Mouse (Mus musculus): ENCODE data around the gene Zfp85.
"Not testable (repeated sequence)": the region's sequence is repeated elsewhere in the genome, so short reads cannot be mapped to it uniquely, and the experiment has no call there.

Zfp85 gene

GRCm38 (mm10) chr13:67754333-67755306 lies at the start of gene Zfp85:
Gene Zfp85, minus strand, starts transcription at chr13:67755228.
- no peak for DNase-seq (ENCODE audit: low read depth, low spot score)

GRCm38 (mm10) chr13:67799151-67799550 lies 44.1 kb upstream of the Zfp85 start:
- DNase-seq (ENCODE audit: low read depth, low spot score): not testable (repeated sequence)

GRCm38 (mm10) chr13:67798618-67799017 lies 43.6 kb upstream of the Zfp85 start:
- DNase-seq (ENCODE audit: low read depth, low spot score): no peak

GRCm38 (mm10) chr13:67791921-67792455 lies 37.0 kb upstream of the Zfp85 start:
- DNase-seq (ENCODE audit: low read depth, low spot score): no peak

GRCm38 (mm10) chr13:67779265-67780221 lies 24.5 kb upstream of the Zfp85 start, which contains the start of gene Zfp493:
Gene Zfp493, plus strand, starts transcription at chr13:67779693.
- no peak for DNase-seq (ENCODE audit: low read depth, low spot score)

GRCm38 (mm10) chr13:67763031-67763768 lies 8.2 kb upstream of the Zfp85 start:
- DNase-seq (ENCODE audit: low read depth, low spot score): no peak

- no peak for DNase-seq (ENCODE audit: low read depth, low spot score)
Measured at GRCm38 (mm10) chr13:67759966-67760365, 4.9 kb upstream of the Zfp85 start.

- no peak for DNase-seq (ENCODE audit: low read depth, low spot score)
Measured at GRCm38 (mm10) chr13:67755761-67756160, 733 bp upstream of the Zfp85 start.

GRCm38 (mm10) chr13:67743896-67744295 lies 11.1 kb downstream of the Zfp85 start:
- no peak for DNase-seq (ENCODE audit: low read depth, low spot score)

GRCm38 (mm10) chr13:67742941-67743340 lies 12.1 kb downstream of the Zfp85 start:
- no peak for DNase-seq (ENCODE audit: low read depth, low spot score)

- DNase-seq (ENCODE audit: low read depth, low spot score): not testable (repeated sequence)
Measured at GRCm38 (mm10) chr13:67734391-67734790, 20.6 kb downstream of the Zfp85 start.

- DNase-seq (ENCODE audit: low read depth, low spot score): not testable (repeated sequence)
Measured at GRCm38 (mm10) chr13:67729441-67729840, 25.6 kb downstream of the Zfp85 start.

- DNase-seq (ENCODE audit: low read depth, low spot score): no peak
Measured at GRCm38 (mm10) chr13:67728641-67729318, 26.2 kb downstream of the Zfp85 start, which contains the start of gene Zfp65. Gene Zfp65, minus strand, starts transcription at chr13:67729173.

GRCm38 (mm10) chr13:67728106-67728505 lies 26.9 kb downstream of the Zfp85 start:
- DNase-seq (ENCODE audit: low read depth, low spot score): no peak

GRCm38 (mm10) chr13:67725331-67725730 lies 29.7 kb downstream of the Zfp85 start:
- not testable (repeated sequence) for DNase-seq (ENCODE audit: low read depth, low spot score)

- peak; percentile 52 for DNase-seq (ENCODE audit: low read depth, low spot score)
Measured at GRCm38 (mm10) chr13:67723848-67724479, 31.1 kb downstream of the Zfp85 start.
